Mouse (Mus musculus): ENCODE results near the gene Atp6v1g2. TPM values are rescaled to one million over a fixed set of nuclear protein-coding genes. Genes with fewer than 3 reads are reported as not detected.

Gene Atp6v1g2
- polyA plus RNA-seq (2012; ENCODE audit: insufficient read depth, insufficient read length, low replicate concordance, missing spikeins): not detected in 2 replicates

GRCm38 (mm10) chr17:35233114-35233980, at the start of gene Atp6v1g2:
Gene Atp6v1g2, plus strand, starts transcription at chr17:35233660.
- H3K4me3 ChIP-seq (ENCODE audit: insufficient read depth, low read depth, low read length): no peak within 1 kb of the TSS
- WGBS: 61% methylated on average over 18 of the region's 18 CpGs
- TF ChIP-seq POLR2A (IDR thresholded peaks at IDR 0.05; ENCODE audit: insufficient read depth, low read depth, low read length) (no peak), CTCF (IDR thresholded peaks at IDR 0.05; ENCODE audit: insufficient read depth, low read depth, low read length) (no peak)
- H3K27ac ChIP-seq (ENCODE audit: insufficient read depth, low read depth, low read length): no peak within 1 kb of the TSS
- peaks cover 19% of the 10 kb centered on the region for H3K4me1 ChIP-seq (ENCODE audit: control insufficient read depth, insufficient read depth, low read length)

DNA sequence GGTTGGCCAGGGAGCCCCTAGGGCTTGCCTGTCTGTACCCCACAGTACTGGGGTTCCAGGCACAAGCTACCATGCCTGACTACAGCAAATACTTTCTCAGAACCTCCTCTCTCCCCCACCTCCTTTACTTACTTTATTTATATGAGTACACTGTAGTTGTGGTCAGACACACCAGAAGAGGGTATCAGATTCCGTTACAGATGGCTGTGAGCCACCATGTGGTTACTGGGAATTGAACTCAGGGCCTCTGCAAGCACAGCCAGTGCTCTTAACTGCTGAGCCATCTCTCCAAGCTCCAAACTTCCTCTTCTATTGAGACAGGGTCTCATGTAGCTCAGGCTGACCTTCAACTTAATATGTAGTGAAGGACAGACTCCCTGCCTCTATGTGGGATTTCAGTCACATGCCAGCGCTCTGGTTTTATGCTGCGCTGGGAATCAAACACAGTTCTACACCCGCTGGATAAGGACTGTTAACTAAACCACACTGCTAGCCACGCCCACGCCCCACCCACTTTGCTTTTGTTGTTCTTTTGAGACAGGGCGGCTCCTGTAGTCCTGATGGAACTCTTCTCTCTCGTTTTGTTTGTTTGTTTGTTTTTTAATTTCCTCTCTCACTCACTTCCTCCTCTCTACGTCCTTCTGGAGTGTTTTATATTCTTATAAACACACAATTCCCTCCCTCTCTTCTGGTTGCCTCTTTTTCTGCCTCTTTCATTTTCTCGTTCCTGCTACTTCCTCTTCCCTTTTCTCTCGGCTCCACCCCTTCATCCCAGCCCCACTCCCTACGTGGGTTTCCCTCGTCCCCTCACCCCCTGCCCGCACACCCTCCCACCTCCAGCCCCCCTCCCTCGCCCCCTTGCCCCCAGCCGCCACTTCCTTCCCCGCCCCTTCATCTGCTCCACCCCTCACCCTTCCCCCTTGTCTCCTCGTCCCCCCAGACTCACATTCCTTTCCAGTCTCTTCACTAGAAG, 47.5 kb upstream of the Atp6v1g2 start:
- H3K4me3 ChIP-seq (ENCODE audit: insufficient read depth, low read depth, low read length): no peak overlapping the region; the same call in none of the 2 replicates
- H3K27ac ChIP-seq (ENCODE audit: insufficient read depth, low read depth, low read length): no peak overlapping the region
- 5% methylated on average over 18 of the region's 18 CpGs for WGBS
- TF ChIP-seq CTCF (IDR thresholded peaks at IDR 0.05; ENCODE audit: insufficient read depth, low read depth, low read length) (no peak), POLR2A (IDR thresholded peaks at IDR 0.05; ENCODE audit: insufficient read depth, low read depth, low read length) (no peak)
- peaks cover 5% of the 10 kb centered on the region for H3K4me1 ChIP-seq (ENCODE audit: control insufficient read depth, insufficient read depth, low read length)

- Histone ChIP-seq H3K4me3 (ENCODE audit: insufficient read depth, low read depth, low read length) (0 out of 2 replicates have a peak overlapping the region, but pooled peaks have one; percentile 1), H3K4me1 (ENCODE audit: control insufficient read depth, insufficient read depth, low read length) (peaks cover 5% of the 10 kb centered on the region), H3K27ac (ENCODE audit: insufficient read depth, low read depth, low read length) (no peak overlapping the region)
- TF ChIP-seq POLR2A (IDR thresholded peaks at IDR 0.05; ENCODE audit: insufficient read depth, low read depth, low read length) (no peak), CTCF (IDR thresholded peaks at IDR 0.05; ENCODE audit: insufficient read depth, low read depth, low read length) (no peak)
- WGBS: 2% methylated on average over 4 of the region's 4 CpGs
These were observed 46.8 kb upstream of the Atp6v1g2 start for GRCm38 (mm10) chr17:35186681-35187080.

GRCm38 (mm10) chr17:35187345-35187744, 46.1 kb upstream of the Atp6v1g2 start:
- 80% methylated on average over 4 of the region's 4 CpGs for WGBS

DNA sequence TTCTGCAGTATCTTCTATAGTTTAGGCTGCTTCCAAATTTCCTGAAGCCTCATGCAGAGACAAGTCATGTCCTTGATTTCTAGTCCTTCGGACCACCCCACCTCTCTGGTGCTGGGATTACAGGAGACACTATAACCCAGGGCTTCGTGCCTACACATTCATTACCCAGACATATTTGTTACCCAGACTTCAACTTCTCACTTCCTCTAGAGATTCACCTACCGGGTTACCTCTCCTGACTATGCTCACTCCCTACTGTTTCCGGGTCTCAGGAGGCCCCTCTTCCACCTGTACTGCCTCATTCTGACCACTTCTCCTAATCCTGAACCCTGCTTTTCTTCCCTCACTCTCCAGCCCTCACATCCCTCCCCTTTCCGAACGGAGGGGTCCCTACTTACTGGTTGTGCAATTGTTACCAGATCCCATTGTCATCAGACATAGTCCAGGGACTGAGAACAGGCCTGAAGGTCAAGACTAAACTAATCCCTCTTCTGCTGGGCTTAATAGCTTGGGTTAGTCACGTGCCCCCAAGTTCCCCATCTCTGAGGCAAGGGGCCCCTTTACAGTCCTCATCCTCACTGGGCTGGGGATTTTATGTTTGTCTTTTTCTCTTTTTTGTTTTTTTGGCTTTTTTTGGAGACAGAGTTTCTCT, 45.4 kb upstream of the Atp6v1g2 start, which contains the start of gene Lst1:
Lst1 (minus strand) TSS at position 481 of the 652 bp plus-strand sequence.
- peaks cover 5% of the 10 kb centered on the region for H3K4me1 ChIP-seq (ENCODE audit: control insufficient read depth, insufficient read depth, low read length)
- no peak within 1 kb of the TSS for H3K27ac ChIP-seq (ENCODE audit: insufficient read depth, low read depth, low read length)
- TF ChIP-seq CTCF (IDR thresholded peaks at IDR 0.05; ENCODE audit: insufficient read depth, low read depth, low read length) (no peak), POLR2A (IDR thresholded peaks at IDR 0.05; ENCODE audit: insufficient read depth, low read depth, low read length) (no peak)
- no peak within 1 kb of the TSS for H3K4me3 ChIP-seq (ENCODE audit: insufficient read depth, low read depth, low read length)
- 76% methylated on average over 7 of the region's 7 CpGs for WGBS

More at GRCm38 (mm10) chr17:35187345-35187744, 46.1 kb upstream of the Atp6v1g2 start:
- TF ChIP-seq CTCF (IDR thresholded peaks at IDR 0.05; ENCODE audit: insufficient read depth, low read depth, low read length) (no peak), POLR2A (IDR thresholded peaks at IDR 0.05; ENCODE audit: insufficient read depth, low read depth, low read length) (no peak)
- Histone ChIP-seq H3K27ac (ENCODE audit: insufficient read depth, low read depth, low read length) (no peak overlapping the region), H3K4me1 (ENCODE audit: control insufficient read depth, insufficient read depth, low read length) (peaks cover 5% of the 10 kb centered on the region), H3K4me3 (ENCODE audit: insufficient read depth, low read depth, low read length) (no peak overlapping the region)

DNA sequence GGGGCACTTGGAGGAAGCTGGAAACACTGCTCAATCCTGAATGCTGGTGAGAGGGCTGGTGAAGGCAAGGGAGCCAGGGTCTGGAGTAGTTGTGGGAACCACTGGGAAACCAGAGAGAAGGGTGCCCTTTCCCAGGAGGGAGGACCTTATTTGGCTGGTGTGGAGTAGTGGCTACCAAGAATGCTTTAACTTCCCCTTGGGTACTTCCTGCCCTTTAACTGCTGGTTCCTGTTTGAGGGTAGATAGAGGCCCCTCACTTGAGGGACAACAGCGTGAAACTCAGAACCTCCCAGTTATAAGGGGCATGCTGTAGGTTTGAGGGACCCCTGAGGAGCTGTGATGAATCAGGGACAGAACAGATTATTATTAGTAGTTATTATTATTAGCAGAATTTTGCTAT, 44.3 kb upstream of the Atp6v1g2 start:
- WGBS: 90% methylated on average over 1 of the region's 1 CpGs

DNA sequence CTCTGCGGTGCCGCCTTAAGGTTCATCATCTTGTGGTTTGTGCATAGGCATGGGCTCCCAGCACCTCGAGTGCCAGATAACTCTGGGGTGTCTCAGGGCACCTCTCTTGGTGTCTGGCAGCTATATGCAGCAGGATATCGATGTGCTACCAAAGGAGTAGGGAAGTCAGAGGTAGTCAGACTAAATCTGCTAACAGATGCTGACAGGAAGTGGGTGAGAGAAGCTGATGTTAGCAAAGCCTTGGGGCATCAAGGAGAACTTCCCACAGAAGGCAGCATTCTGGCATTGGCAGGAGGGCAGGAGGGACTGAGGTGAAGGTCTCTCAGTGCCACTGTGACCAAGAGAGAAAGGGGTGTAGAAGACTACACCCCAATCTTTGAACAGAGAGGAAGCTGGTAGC, 43.4 kb upstream of the Atp6v1g2 start:
- no peak overlapping the region for H3K4me3 ChIP-seq (ENCODE audit: insufficient read depth, low read depth, low read length)
- peaks cover 7% of the 10 kb centered on the region for H3K4me1 ChIP-seq (ENCODE audit: control insufficient read depth, insufficient read depth, low read length)
- no peak overlapping the region for H3K27ac ChIP-seq (ENCODE audit: insufficient read depth, low read depth, low read length)
- WGBS: 74% methylated on average over 4 of the region's 4 CpGs
- TF ChIP-seq POLR2A (IDR thresholded peaks at IDR 0.05; ENCODE audit: insufficient read depth, low read depth, low read length): no peak
- no peak for TF ChIP-seq CTCF (IDR thresholded peaks at IDR 0.05; ENCODE audit: insufficient read depth, low read depth, low read length)

More for the DNA sequence above, 44.3 kb upstream of the Atp6v1g2 start:
- TF ChIP-seq POLR2A (IDR thresholded peaks at IDR 0.05; ENCODE audit: insufficient read depth, low read depth, low read length): no peak
- no peak for TF ChIP-seq CTCF (IDR thresholded peaks at IDR 0.05; ENCODE audit: insufficient read depth, low read depth, low read length)
- no peak overlapping the region for H3K27ac ChIP-seq (ENCODE audit: insufficient read depth, low read depth, low read length)
- H3K4me1 ChIP-seq (ENCODE audit: control insufficient read depth, insufficient read depth, low read length): peaks cover 5% of the 10 kb centered on the region
- H3K4me3 ChIP-seq (ENCODE audit: insufficient read depth, low read depth, low read length): no peak overlapping the region

DNA sequence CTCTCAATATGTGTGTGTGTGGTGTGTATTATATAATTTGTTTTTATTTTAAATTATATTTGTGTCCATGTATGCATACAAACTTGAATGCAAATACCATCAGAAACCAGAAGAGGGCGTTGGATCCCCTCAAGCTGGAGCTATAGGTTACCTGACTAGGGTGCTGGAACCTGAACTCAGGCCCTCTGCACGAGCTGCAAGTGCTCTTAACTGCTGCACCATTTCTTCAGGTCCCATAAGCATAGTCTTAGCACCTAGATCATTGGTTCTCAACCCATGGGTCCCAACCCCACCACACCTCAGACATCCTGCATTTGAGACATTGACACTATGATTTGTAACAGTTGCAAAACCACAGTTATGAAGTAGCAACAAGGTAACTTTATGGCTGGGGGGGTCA, 41.7 kb upstream of the Atp6v1g2 start:
- WGBS: 63% methylated on average over 2 of the region's 2 CpGs
- no peak overlapping the region for H3K27ac ChIP-seq (ENCODE audit: insufficient read depth, low read depth, low read length)
- TF ChIP-seq CTCF (IDR thresholded peaks at IDR 0.05; ENCODE audit: insufficient read depth, low read depth, low read length) (no peak), POLR2A (IDR thresholded peaks at IDR 0.05; ENCODE audit: insufficient read depth, low read depth, low read length) (no peak)
- H3K4me3 ChIP-seq (ENCODE audit: insufficient read depth, low read depth, low read length): no peak overlapping the region
- H3K4me1 ChIP-seq (ENCODE audit: control insufficient read depth, insufficient read depth, low read length): peaks cover 15% of the 10 kb centered on the region
